Mouse (Mus musculus): ENCODE data around the gene Zzef1.

The Zzef1 gene

DNA sequence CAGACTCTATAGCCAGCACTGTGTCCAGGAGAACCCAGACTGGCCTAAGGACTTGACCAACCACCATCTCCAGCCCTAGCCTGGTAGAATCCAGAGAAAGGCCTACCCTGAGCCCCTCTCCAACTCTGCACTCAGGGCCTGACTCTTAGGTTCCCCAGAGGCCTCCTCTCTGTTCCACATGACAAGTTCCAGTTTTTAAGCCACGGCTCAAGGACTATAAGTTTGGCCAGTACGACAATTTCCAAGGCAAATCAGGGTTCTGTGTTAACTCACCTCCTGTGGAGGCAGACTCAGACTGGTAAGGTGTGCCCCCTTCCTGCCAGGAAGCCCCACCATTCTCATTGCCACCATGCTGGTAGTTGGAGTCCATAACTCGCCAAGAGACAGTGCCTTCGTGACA lies 158.2 kb downstream of the Zzef1 start:
- DNase-seq (ENCODE audit: inconsistent age in 2 of 2, low spot score in 1 of 2) = no peak

DNA sequence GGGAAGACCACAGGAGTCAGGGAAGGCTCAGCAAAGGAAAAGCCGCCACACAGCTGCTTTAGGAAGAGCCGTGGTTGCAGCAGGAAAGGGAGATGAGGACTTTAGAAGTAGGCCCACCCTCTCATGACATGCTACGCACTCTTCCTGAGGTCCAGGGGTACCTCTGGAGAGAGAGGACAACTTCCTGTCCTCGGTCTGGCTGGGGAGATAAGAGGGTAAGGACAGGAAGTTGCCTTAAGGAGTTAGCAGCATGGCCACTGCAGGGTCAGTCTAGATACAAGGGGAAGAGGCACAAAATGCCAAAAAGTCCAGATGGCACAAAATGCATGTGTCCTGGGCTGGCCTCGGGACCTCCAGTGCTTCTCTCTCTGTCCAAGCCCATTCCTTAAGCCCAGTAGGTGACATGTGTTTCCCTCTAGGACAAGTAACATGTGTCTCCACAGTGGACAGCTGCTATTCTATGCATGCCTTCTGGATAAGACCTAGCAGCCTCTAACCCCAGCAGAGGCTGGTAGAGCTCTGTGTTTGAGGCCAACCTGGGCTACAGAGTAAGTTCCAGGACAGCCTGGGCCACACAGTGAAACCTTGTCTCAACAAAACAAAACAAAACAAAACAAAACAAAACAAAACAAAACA lies 159.4 kb downstream of the Zzef1 start:
- peak; percentile 22 to 51 for DNase-seq (ENCODE audit: inconsistent age in 2 of 2, low spot score in 1 of 2)

- no peak for DNase-seq (ENCODE audit: inconsistent age in 2 of 2, low spot score in 1 of 2)
Observed at GRCm38 (mm10) chr11:72957318-72957717, 161.3 kb downstream of the Zzef1 start.

- no peak for DNase-seq (ENCODE audit: inconsistent age in 2 of 2, low spot score in 1 of 2)
Observed at GRCm38 (mm10) chr11:72959924-72960679, 164.1 kb downstream of the Zzef1 start.

GRCm38 (mm10) chr11:72960723-72961071 lies 164.7 kb downstream of the Zzef1 start:
- DNase-seq (ENCODE audit: inconsistent age in 2 of 2, low spot score in 1 of 2) = no peak

DNA sequence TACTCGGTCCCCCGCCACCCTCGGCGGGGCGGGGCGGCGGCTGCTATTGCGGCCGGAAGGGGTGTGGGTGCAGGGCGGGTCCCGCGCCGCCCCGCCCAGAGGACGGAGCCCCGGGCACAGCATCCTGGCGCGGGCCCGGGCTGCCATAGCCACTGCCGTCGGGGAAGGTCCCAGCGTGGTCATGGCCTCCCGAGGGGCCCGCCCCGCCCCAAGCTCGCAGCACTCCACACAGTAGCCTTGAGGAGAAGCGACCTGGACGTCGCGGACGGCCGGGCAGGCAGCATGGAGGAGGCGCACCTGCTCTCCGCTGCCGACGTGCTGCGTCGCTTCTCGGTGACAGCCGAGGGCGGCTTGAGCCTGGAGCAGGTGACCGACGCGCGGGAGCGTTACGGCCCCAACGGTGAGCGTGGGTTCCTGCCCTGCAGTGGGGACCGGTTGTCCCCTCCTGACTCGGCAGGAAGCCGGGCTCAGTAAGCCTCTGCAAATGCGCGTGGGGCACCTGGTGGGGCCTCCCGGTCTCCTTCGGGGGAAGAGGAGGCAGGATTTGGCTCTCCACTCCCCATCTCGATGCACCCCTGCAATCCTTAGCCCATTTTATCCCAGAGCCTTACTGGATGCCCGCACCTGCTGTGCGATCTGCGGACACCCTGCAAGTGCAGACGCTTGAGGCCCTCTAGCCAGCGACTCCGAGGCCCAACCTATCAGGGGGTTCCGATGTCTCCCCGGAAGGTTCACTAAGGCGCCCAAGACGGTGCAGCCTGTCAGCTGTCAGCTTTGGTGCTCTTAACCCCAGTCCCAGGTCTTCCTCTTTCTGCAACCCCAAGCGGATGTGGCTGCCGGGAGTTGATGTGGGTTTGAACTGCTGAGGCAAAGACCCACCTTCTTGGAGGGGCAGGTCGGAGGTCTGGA lies 165.3 kb downstream of the Zzef1 start, which contains the start of gene Atp2a3:
TSS of gene Atp2a3 (plus strand) at position 98 of the 909 bp plus-strand sequence.
- DNase-seq (ENCODE audit: inconsistent age in 2 of 2, low spot score in 1 of 2) = peak; percentile 23 to 47

- DNase-seq (ENCODE audit: inconsistent age in 2 of 2, low spot score in 1 of 2) = no peak
Observed at GRCm38 (mm10) chr11:72962378-72962777, 166.4 kb downstream of the Zzef1 start.

DNA sequence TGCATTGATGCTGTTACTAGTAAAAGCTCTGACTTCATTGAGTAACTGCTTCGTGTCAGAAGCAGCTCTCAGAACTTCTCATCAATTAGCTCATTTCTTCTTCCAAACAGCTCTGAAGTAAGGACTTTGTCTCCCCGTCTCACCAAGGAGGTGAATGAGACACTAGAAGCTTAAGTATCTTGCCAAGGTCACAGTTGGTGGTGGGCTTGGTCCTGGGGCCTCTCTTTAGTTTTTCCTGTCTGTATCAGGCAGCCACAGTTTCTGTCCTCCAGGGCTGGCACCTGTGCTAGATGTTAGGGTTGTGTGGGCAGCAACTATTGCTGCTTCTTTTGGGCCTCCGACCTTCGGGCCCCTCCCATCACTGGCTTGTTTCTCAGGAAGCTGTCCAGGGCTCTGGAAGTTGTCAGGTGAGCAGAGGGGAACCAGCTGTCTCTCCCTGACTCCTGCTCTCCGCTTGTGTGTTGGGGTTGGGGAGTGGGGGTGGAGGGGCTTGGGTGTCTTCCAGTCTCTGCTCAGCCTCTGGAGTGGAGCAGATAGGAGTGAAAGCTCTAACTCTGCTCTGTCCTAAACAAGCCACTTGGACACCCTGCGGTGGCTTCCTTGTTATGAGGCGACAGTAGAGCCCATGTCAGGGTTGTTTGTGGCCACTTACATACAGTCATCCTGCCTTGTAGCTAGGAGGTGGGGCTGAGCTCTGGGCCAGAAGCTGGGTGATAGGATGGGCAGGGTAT lies 167.2 kb downstream of the Zzef1 start:
- DNase-seq (ENCODE audit: inconsistent age in 2 of 2, low spot score in 1 of 2) = no peak

DNA sequence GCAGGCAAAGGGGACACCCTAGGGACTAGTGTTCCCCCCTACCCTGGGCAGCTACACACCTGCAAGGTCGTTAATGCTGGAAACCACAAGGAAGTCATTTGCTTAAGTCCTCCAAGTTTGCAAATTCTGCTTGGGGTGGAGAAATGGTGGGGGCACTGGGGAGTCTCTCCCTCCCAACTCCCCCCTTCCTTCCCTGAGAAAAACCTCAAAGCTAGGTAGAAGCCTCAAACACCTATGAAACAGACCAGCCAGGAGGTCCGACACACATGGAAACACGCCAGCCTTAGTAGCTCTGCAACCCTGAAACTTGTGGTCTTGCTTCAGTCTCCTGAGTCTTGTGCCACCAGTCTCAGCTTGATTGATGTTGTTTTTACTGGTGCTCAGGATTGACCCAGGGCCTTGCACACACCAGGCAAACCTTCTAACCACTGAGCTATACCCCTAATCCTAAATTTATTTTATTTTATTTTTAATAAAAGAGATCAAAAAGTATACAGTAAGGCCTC lies 167.8 kb downstream of the Zzef1 start:
- DNase-seq (ENCODE audit: inconsistent age in 2 of 2, low spot score in 1 of 2) = no peak

DNA sequence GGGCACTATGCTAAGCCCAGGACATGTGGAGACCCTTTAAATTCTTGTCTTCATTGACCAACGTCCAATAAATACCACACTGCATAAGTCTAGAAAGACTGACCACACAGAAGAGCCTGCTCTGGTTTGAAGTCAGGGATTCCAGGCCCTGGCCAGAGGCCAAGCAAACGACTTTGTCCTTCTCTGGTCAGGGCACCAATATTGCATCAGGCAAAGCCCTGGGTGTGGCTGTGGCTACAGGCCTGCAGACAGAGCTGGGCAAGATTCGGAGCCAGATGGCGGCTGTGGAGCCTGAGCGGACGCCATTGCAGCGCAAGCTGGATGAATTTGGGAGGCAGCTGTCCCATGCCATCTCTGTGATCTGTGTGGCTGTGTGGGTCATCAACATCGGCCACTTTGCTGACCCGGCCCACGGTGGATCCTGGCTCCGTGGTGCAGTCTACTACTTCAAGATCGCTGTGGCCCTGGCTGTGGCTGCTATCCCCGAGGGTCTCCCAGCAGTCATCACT lies 179.0 kb downstream of the Zzef1 start:
- DNase-seq (ENCODE audit: inconsistent age in 2 of 2, low spot score in 1 of 2) = peak in 1 of 2 experiments; percentile 65
